Mouse (Mus musculus): ENCODE data around the gene H2afb2. TPM values are rescaled to one million over a fixed set of nuclear protein-coding genes. Genes with fewer than 3 reads are reported as not detected.

Gene H2afb2
- not detected in 2 replicates for polyA plus RNA-seq (2011; ENCODE audit: insufficient read length, low read depth, missing spikeins)

GRCm38 (mm10) chrX:116680878-116681277 lies at the start of gene H2afb2:
Gene H2afb2 (plus strand): TSS chrX:116681178.
- Histone ChIP-seq H3K27ac (ENCODE audit: insufficient read depth, low read length) (no peak within 1 kb of the TSS), H3K4me1 (ENCODE audit: control insufficient read depth, insufficient read depth, low read length) (no peaks in the 10 kb centered on the region), H3K4me3 (ENCODE audit: insufficient read depth, low read length) (no peak within 1 kb of the TSS)
- TF ChIP-seq CTCF (IDR thresholded peaks at IDR 0.05; ENCODE audit: borderline replicate concordance, insufficient read depth, low read length) (no peak), POLR2A (IDR thresholded peaks at IDR 0.05; ENCODE audit: low read depth, low read length) (no peak)

Other genes with a start within 250 kb of the H2afb2 start
- gene Cpxcr1, start 232.2 kb upstream of the H2afb2 start, polyA plus RNA-seq (2011; ENCODE audit: insufficient read length, low read depth, missing spikeins): not detected in 2 replicates